ENCODE assay signal across 8 mouse cellular contexts in the genomic region with DNA sequence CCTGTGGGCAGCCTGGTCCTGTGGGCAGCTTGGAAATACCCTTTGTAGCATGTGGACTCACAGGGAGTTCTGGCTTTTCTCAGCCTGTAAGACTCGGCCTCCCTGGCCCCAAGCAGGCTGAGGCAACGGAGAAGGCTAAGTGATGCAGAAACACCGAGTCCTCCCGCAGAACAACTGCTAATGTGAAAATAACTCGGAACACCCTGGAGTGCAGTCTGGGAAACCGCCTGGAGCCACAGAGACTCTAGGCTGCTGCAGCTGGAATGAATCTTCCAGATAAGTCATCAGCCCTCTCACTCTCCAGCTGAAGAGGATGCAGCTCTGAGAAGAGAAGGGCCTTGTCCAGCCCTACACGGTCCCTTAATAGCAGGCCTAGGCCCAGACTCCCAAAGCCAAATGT.
A peak's percentile ranks its signal among the peaks of the same experiment; 100 is the strongest.
DNase-seq lines count a peak whose midpoint lies in the region; ATAC-seq and TF ChIP-seq lines count a peak whose summit lies in the region.

No protein-coding gene starts in this region.

- intact Hi-C loops in heart, postnatal 36 days (cut with DNase I) = no loop called here

- no peak overlapping the region for H3K9ac ChIP-seq in forebrain, postnatal 0 days
- H3K9ac ChIP-seq in forebrain, embryonic 13.5 days = no peak overlapping the region

- 58% methylated on average over 7 of the region's 7 CpGs for WGBS in forebrain, postnatal 0 days
- WGBS in forebrain, embryonic 13.5 days = 60% methylated on average over 7 of the region's 7 CpGs

- H3K4me2 ChIP-seq in forebrain, postnatal 0 days (ENCODE audit: low read depth) = no peak overlapping the region
- no peak overlapping the region for H3K4me2 ChIP-seq in forebrain, embryonic 13.5 days

- no peaks in the 10 kb centered on the region for H3K27me3 ChIP-seq in forebrain, postnatal 0 days (ENCODE audit: insufficient read depth, low read length)
- H3K27me3 ChIP-seq in forebrain, embryonic 13.5 days = no peaks in the 10 kb centered on the region

- H3K36me3 ChIP-seq in forebrain, postnatal 0 days (ENCODE audit: insufficient read depth) = no peaks in the 10 kb centered on the region
- no peaks in the 10 kb centered on the region for H3K36me3 ChIP-seq in forebrain, embryonic 13.5 days (ENCODE audit: poor library complexity, severe bottlenecking)

- no peaks in the 10 kb centered on the region for H3K9me3 ChIP-seq in forebrain, postnatal 0 days (ENCODE audit: low read length)
- H3K9me3 ChIP-seq in forebrain, embryonic 13.5 days (replicated peaks) = no peaks in the 10 kb centered on the region

- no peak for ATAC-seq in forebrain, postnatal 0 days
- ATAC-seq in forebrain, embryonic 13.5 days = no peak

- no peaks in the 10 kb centered on the region for H3K4me1 ChIP-seq in forebrain, postnatal 0 days (ENCODE audit: insufficient read depth)
- H3K4me1 ChIP-seq in forebrain, embryonic 13.5 days = peaks cover 6% of the 10 kb centered on the region

- H3K27ac ChIP-seq in forebrain, postnatal 0 days (ENCODE audit: low read depth, low read length) = peak overlapping the region; percentile 29; the same call in 1 of the 2 replicates
- no peak overlapping the region for H3K27ac ChIP-seq in forebrain, embryonic 13.5 days

- TF ChIP-seq CTCF in forebrain, postnatal 0 days (IDR thresholded peaks at IDR 0.05; ENCODE audit: low read depth) = no peak

- DNase-seq in forebrain, postnatal 0 days = no peak
- peak; percentile 21 for DNase-seq in retina, postnatal 1 day
- no peak for DNase-seq in retina, embryonic 14.5 days (ENCODE audit: low spot score)
- peak; percentile 21 to 48 for DNase-seq in heart, postnatal 36 days
- peak; percentile 56 for DNase-seq in testis, postnatal 14 days (ENCODE audit: low spot score)
- DNase-seq in kidney, postnatal 36 days = no peak
- no peak for DNase-seq in natural killer cell, adult 2 months (ENCODE audit: low spot score in 2 of 2)

- no peak overlapping the region for H3K4me3 ChIP-seq in forebrain, postnatal 0 days (ENCODE audit: low read depth, low read length)
- H3K4me3 ChIP-seq in forebrain, embryonic 13.5 days = no peak overlapping the region

Comparison
In these comparisons a context has a peak if more than half of its experiments do, and no peak if none do; other contexts are left out.
1. DNase-seq: peak in retina, postnatal 1 day (single experiment), heart, postnatal 36 days (2 of 2) and testis, postnatal 14 days (single experiment); none in forebrain, postnatal 0 days (single experiment), retina, embryonic 14.5 days (single experiment), kidney, postnatal 36 days (0 of 2) and natural killer cell, adult 2 months (0 of 2).